Mouse (Mus musculus) stomach, embryonic 15.5 days (tissue): Measurements from ENCODE around the gene Oosp1. TPM values are rescaled to one million over a fixed set of nuclear protein-coding genes. Genes with fewer than 3 reads are reported as not detected.

Source experiments
- ATAC-seq: fragments of 200-750 bp; cut with Nextera tagmentation; 2 replicates; pipeline ENCODE4 v1.8.0; 2017; ENCODE audit warnings: low read depth, moderate number of reproducible peaks, moderate TSS enrichment; ENCODE audit not compliant: insufficient read depth, low FRiP score
- H3K27ac ChIP-seq: fragments of 300-500 bp; sonication (generic); 2 replicates; pipeline ENCODE4 v1.5.1; 2015; ENCODE audit warnings: mild to moderate bottlenecking, inconsistent platforms
- H3K27me3 ChIP-seq: fragments of 300-500 bp; sonication (generic); replicated peaks from 2 replicates; pipeline ENCODE4 v1.6.1; 2015; ENCODE audit warnings: inconsistent platforms
- H3K36me3 ChIP-seq: fragments of 300-500 bp; sonication (generic); 2 replicates; pipeline ENCODE4 v1.6.1; 2015; ENCODE audit warnings: inconsistent platforms
- H3K4me1 ChIP-seq: fragments of 300-500 bp; sonication (generic); 2 replicates; pipeline ENCODE4 v1.6.1; 2015; ENCODE audit warnings: inconsistent platforms
- H3K4me2 ChIP-seq: fragments of 300-500 bp; sonication (generic); 2 replicates; pipeline ENCODE4 v1.6.1; 2015; ENCODE audit warnings: mild to moderate bottlenecking, inconsistent platforms
- H3K4me3 ChIP-seq: fragments of 300-500 bp; sonication (generic); replicated peaks from 2 replicates; pipeline ENCODE4 v1.5.1; 2015; ENCODE audit warnings: inconsistent platforms
- H3K9ac ChIP-seq: fragments of 300-500 bp; sonication (generic); 2 replicates; pipeline ENCODE4 v1.6.1; 2015; ENCODE audit warnings: inconsistent platforms
- H3K9me3 ChIP-seq: fragments of 300-500 bp; sonication (generic); 2 replicates; pipeline ENCODE4 v1.6.1; 2016; ENCODE audit warnings: inconsistent platforms
- WGBS: fragments of 180-500 bp; shearing (Covaris S2); methylation state at CpG from one replicate; pipeline ENCODE4 v1.1.7; 2015; 5-methylcytosine and 5-hydroxymethylcytosine counted together
- polyA plus RNA-seq: library from polyadenylated mRNA; unstranded; fragments of >200 nt; fragmentation: Nextera tagmentation; extraction: Ambion mirVana; gene quantifications from 2 replicates; pipeline ENCODE4 v1.2.1, GENCODE M21; 2015

Gene Oosp1
- polyA plus RNA-seq, 1 experiment from 2014 or later: not detected

DNA sequence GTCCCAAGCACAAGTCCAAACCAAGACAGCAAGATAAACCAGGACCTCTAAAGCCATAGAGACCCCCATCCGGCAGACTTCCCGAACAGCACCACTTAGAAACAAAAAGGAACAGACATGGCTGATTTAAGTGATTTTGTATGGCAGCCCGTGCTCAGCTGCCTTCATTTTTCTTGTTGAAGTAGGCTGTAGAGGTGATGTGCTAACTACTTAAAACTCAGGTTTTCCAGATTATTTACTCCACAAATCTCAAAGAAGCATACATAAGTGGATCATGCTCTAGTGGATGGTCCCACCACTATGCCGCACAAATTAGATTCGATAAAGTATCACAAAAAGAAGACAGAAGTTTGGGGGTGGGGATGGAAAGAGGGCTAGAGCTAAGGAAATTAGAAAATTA, 30.5 kb downstream of the Oosp1 start, which contains the start of gene Oosp2:
TSS of gene Oosp2 (minus strand) at position 101 of the 400 bp plus-strand sequence.
- ATAC-seq: no peak
- WGBS: 84% methylated on average over 5 of the region's 5 CpGs
- no peak within 1 kb of the TSS for H3K27ac ChIP-seq
- H3K4me3 ChIP-seq: no peak within 1 kb of the TSS
- H3K4me2 ChIP-seq: no peak within 1 kb of the TSS
- H3K9ac ChIP-seq: no peak within 1 kb of the TSS
- H3K27me3 ChIP-seq: no peaks in the 10 kb centered on the region
- H3K4me1 ChIP-seq: no peaks in the 10 kb centered on the region
- H3K9me3 ChIP-seq: no peaks in the 10 kb centered on the region
- no peaks in the 10 kb centered on the region for H3K36me3 ChIP-seq

- H3K4me2 ChIP-seq: no peak overlapping the region
- no peak overlapping the region for H3K9ac ChIP-seq
- no peak overlapping the region for H3K4me3 ChIP-seq
- WGBS: 67% methylated on average over 2 of the region's 2 CpGs
- no peak overlapping the region for H3K27ac ChIP-seq
- H3K9me3 ChIP-seq: no peaks in the 10 kb centered on the region
- no peaks in the 10 kb centered on the region for H3K36me3 ChIP-seq
- H3K4me1 ChIP-seq: no peaks in the 10 kb centered on the region
- no peaks in the 10 kb centered on the region for H3K27me3 ChIP-seq
- no peak for ATAC-seq
These were observed 31.8 kb downstream of the Oosp1 start for GRCm38 (mm10) chr19:11659142-11659541.

DNA sequence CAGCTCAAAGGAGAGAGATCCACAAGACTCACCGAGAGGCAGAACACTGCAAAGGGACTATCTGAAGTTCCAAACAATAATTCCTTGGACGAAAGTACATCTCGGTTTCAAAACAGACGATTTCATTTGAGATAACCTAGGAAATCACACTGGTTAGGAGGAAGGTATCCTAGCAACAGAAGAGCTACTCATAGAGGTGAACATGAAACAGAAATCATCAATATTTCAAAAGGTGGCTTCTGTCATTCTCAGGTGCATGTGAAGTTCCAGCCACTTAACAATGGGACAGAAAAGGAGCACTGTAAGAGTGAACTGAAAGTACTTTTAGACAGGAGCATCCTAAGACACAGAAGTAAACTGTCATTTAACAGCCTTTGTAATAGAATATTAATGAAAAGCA, 41.4 kb downstream of the Oosp1 start:
- no peaks in the 10 kb centered on the region for H3K36me3 ChIP-seq
- no peaks in the 10 kb centered on the region for H3K27me3 ChIP-seq
- ATAC-seq: no peak
- H3K4me3 ChIP-seq: no peak overlapping the region
- no peak overlapping the region for H3K9ac ChIP-seq
- WGBS: 73% methylated on average over 4 of the region's 4 CpGs
- H3K4me1 ChIP-seq: no peaks in the 10 kb centered on the region
- H3K4me2 ChIP-seq: no peak overlapping the region
- no peaks in the 10 kb centered on the region for H3K9me3 ChIP-seq
- H3K27ac ChIP-seq: no peak overlapping the region

DNA sequence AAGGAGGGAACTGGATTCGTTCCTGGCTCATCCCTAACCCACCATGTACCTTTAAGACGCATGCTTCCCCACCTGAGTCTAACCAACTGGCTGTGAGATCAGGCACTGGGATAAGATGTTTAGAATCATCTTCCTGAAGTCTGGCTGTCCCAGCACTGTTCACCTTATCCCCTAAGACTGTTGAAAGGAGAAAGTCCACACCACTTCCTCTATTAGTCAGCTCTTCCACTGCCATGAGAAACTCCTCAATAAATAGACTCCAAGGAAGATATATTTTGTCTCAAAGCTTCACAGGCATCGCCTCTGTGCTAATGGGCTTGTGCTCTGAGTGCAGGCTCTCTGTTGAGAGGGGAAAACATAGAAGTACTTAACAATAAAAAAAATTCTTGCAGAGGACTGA, 44.8 kb downstream of the Oosp1 start:
- WGBS: 70% methylated on average over 3 of the region's 3 CpGs

GRCm38 (mm10) chr19:11640732-11641131, 50.2 kb downstream of the Oosp1 start, which contains the start of gene Ms4a3:
Ms4a3 (minus strand) TSS chr19:11640851.
- no peak within 1 kb of the TSS for H3K4me2 ChIP-seq
- no peak within 1 kb of the TSS for H3K9ac ChIP-seq
- no peaks in the 10 kb centered on the region for H3K27me3 ChIP-seq
- no peak within 1 kb of the TSS for H3K27ac ChIP-seq
- ATAC-seq: no peak
- no peaks in the 10 kb centered on the region for H3K4me1 ChIP-seq
- H3K9me3 ChIP-seq: no peaks in the 10 kb centered on the region
- no peak within 1 kb of the TSS for H3K4me3 ChIP-seq
- WGBS: 63% methylated on average over 1 of the region's 1 CpGs
- H3K36me3 ChIP-seq: no peaks in the 10 kb centered on the region

More for the DNA sequence above, 44.8 kb downstream of the Oosp1 start:
- Histone ChIP-seq H3K27ac (no peak overlapping the region), H3K4me2 (no peak overlapping the region), H3K9ac (no peak overlapping the region), H3K4me3 (no peak overlapping the region), H3K4me1 (no peaks in the 10 kb centered on the region), H3K9me3 (no peaks in the 10 kb centered on the region), H3K27me3 (no peaks in the 10 kb centered on the region), H3K36me3 (no peaks in the 10 kb centered on the region)
- ATAC-seq: no peak

- WGBS: 72% methylated on average over 4 of the region's 4 CpGs
- no peak overlapping the region for H3K4me2 ChIP-seq
These were observed 51.9 kb downstream of the Oosp1 start for GRCm38 (mm10) chr19:11639038-11639437.

GRCm38 (mm10) chr19:11635572-11635971, 55.4 kb downstream of the Oosp1 start:
- Histone ChIP-seq H3K9ac (no peak overlapping the region), H3K27me3 (no peaks in the 10 kb centered on the region), H3K36me3 (no peaks in the 10 kb centered on the region), H3K4me1 (no peaks in the 10 kb centered on the region), H3K9me3 (no peaks in the 10 kb centered on the region), H3K4me2 (no peak overlapping the region), H3K4me3 (no peak overlapping the region), H3K27ac (no peak overlapping the region)
- no peak for ATAC-seq
- WGBS: 51% methylated on average over 5 of the region's 5 CpGs

More at GRCm38 (mm10) chr19:11639038-11639437, 51.9 kb downstream of the Oosp1 start:
- Histone ChIP-seq H3K4me3 (no peak overlapping the region), H3K27ac (no peak overlapping the region), H3K36me3 (no peaks in the 10 kb centered on the region), H3K4me1 (no peaks in the 10 kb centered on the region), H3K27me3 (no peaks in the 10 kb centered on the region), H3K9me3 (no peaks in the 10 kb centered on the region), H3K9ac (no peak overlapping the region)
- no peak for ATAC-seq

- no peak for ATAC-seq
- 63% methylated on average over 2 of the region's 2 CpGs for WGBS
- Histone ChIP-seq H3K27me3 (no peaks in the 10 kb centered on the region), H3K9me3 (no peaks in the 10 kb centered on the region), H3K4me2 (no peak overlapping the region), H3K27ac (no peak overlapping the region), H3K4me1 (no peaks in the 10 kb centered on the region), H3K4me3 (no peak overlapping the region), H3K9ac (no peak overlapping the region), H3K36me3 (no peaks in the 10 kb centered on the region)
These were observed 56.6 kb downstream of the Oosp1 start for GRCm38 (mm10) chr19:11634330-11634729.

DNA sequence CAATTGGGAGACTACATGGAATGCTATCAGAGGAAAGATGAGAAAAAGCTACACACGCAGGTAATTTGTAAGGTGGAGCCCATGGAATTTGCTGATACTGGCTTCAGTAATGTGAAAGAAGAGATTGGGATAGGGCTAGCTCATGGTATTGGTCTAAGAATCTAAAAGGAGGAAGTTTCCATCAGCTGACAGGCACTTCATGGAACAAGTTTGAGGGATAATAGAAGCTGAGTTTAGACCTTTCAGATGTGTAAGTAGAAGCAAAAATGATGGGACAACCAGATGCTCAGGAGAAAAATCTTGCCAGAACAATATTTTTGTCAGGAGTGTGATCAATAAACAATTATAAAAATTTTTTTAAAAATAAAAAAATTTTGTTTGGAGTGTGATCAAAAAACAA, 57.2 kb downstream of the Oosp1 start:
- no peak overlapping the region for H3K9ac ChIP-seq
- ATAC-seq: no peak
- no peaks in the 10 kb centered on the region for H3K4me1 ChIP-seq
- no peaks in the 10 kb centered on the region for H3K36me3 ChIP-seq
- no peak overlapping the region for H3K4me2 ChIP-seq
- 72% methylated on average over 1 of the region's 1 CpGs for WGBS
- H3K27me3 ChIP-seq: no peaks in the 10 kb centered on the region
- H3K27ac ChIP-seq: no peak overlapping the region
- H3K9me3 ChIP-seq: no peaks in the 10 kb centered on the region
- H3K4me3 ChIP-seq: no peak overlapping the region

- Histone ChIP-seq H3K27me3 (no peaks in the 10 kb centered on the region), H3K4me1 (no peaks in the 10 kb centered on the region), H3K9ac (no peak overlapping the region), H3K4me2 (no peak overlapping the region), H3K27ac (no peak overlapping the region), H3K9me3 (no peaks in the 10 kb centered on the region), H3K4me3 (no peak overlapping the region), H3K36me3 (no peaks in the 10 kb centered on the region)
- WGBS: 46% methylated on average over 5 of the region's 5 CpGs
- no peak for ATAC-seq
These were observed 65.7 kb downstream of the Oosp1 start for GRCm38 (mm10) chr19:11625231-11625630.

DNA sequence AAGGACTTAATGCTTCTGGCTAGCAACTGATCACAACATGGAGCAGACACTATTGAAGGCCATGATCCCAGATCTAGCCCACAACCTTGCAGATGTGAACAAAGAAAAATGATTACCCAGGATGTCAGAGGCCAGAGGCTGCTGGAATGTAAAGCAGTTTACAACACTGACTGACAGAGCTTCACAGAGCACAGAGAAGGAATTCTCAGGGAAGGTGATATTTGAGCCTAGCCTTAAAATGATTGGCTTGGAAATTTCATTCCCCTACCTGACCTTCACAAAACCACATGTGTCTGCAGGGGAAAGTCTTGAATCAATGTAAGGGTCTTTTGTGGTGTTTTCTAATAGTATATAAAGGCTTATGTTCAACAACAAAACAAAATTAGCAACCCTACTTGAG, 66.2 kb downstream of the Oosp1 start:
- Histone ChIP-seq H3K27ac (no peak overlapping the region), H3K9me3 (no peaks in the 10 kb centered on the region), H3K9ac (no peak overlapping the region), H3K36me3 (no peaks in the 10 kb centered on the region), H3K27me3 (no peaks in the 10 kb centered on the region), H3K4me2 (no peak overlapping the region), H3K4me1 (no peaks in the 10 kb centered on the region), H3K4me3 (no peak overlapping the region)
- ATAC-seq: no peak

- H3K27ac ChIP-seq: no peak within 1 kb of the TSS
- H3K4me2 ChIP-seq: no peak within 1 kb of the TSS
- H3K27me3 ChIP-seq: no peaks in the 10 kb centered on the region
- H3K4me3 ChIP-seq: no peak within 1 kb of the TSS
- ATAC-seq: no peak
- 83% methylated on average over 2 of the region's 2 CpGs for WGBS
- H3K9me3 ChIP-seq: no peaks in the 10 kb centered on the region
- H3K9ac ChIP-seq: no peak within 1 kb of the TSS
- H3K4me1 ChIP-seq: no peaks in the 10 kb centered on the region
- no peaks in the 10 kb centered on the region for H3K36me3 ChIP-seq
These were observed 67.4 kb downstream of the Oosp1 start, which contains the start of gene Ms4a2 for GRCm38 (mm10) chr19:11623551-11623950. Ms4a2 (minus strand) TSS chr19:11623719.

- Histone ChIP-seq H3K9me3 (no peaks in the 10 kb centered on the region), H3K27me3 (no peaks in the 10 kb centered on the region)
These were observed 73.0 kb downstream of the Oosp1 start for GRCm38 (mm10) chr19:11617983-11618382.

More at GRCm38 (mm10) chr19:11617983-11618382, 73.0 kb downstream of the Oosp1 start:
- H3K4me2 ChIP-seq: no peak overlapping the region
- no peak overlapping the region for H3K4me3 ChIP-seq
- no peak overlapping the region for H3K27ac ChIP-seq
- no peak overlapping the region for H3K9ac ChIP-seq
- H3K4me1 ChIP-seq: no peaks in the 10 kb centered on the region
- no peak; the same call in 1 of the 2 replicates for ATAC-seq
- H3K36me3 ChIP-seq: no peaks in the 10 kb centered on the region
